Mouse (Mus musculus): ENCODE measurements around the gene Paqr7. TPM values are rescaled to one million over a fixed set of nuclear protein-coding genes. Genes with fewer than 3 reads are reported as not detected.

Paqr7 gene
- total and polyA plus RNA-seq, 3 experiments: 0.19 to 2.4 TPM; not detected in 1

DNA sequence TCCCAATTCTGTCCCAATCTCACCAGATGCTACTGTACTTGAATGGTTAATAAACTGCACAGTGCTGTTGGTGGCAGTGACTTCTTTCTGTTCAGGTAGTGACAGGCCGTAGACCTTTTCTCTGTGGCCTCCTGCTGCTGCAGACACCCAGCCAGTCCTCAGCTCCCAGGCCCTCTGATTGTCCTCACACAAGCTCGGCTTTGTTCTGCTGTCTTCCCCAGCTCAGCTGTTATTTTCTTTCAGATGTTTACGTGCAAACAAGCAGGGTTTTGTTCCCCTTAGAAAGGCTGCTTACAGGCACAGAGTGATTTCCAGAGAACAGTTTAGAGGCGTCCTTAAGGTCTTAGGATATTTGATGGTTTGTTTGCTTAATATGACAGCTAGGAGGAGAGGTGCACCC, 22.7 kb upstream of the Paqr7 start:
- Histone ChIP-seq H3K27me3 (ENCODE audit: control insufficient read depth in 1 of 2, insufficient read depth in 2 of 2, low read length in 2 of 2) (no peaks in the 10 kb centered on the region), H3K36me3 (ENCODE audit: control insufficient read depth in 1 of 2, insufficient read depth in 2 of 2, low read length in 2 of 2) (peaks cover 5 to 10% of the 10 kb centered on the region in 2 experiments; a peak in 3 of 4 replicates)
- TF ChIP-seq MEF2A (IDR thresholded peaks at IDR 0.05; ENCODE audit: extremely low read depth, insufficient replicate concordance, low read depth, low read length, poor library complexity, severe bottlenecking): no peak
- TF ChIP-seq MAX (IDR thresholded peaks at IDR 0.05; ENCODE audit: low read length): no peak
- no peak for TF ChIP-seq USF2 (IDR thresholded peaks at IDR 0.05; ENCODE audit: borderline replicate concordance in 1 of 2, insufficient read depth in 1 of 2, low read depth in 1 of 2, low read length in 2 of 2)
- no peak for TF ChIP-seq MXI1 (IDR thresholded peaks at IDR 0.05; ENCODE audit: low read depth, low read length)
- no peak for TF ChIP-seq KAT2A (conservative IDR thresholded peaks at IDR 0.05; ENCODE audit: low read depth, low read length)
- TF ChIP-seq POLR2AphosphoS5 (IDR thresholded peaks at IDR 0.05; ENCODE audit: borderline replicate concordance, low read depth, low read length): no peak
- no peak for TF ChIP-seq EP300 (IDR thresholded peaks at IDR 0.05; ENCODE audit: low read depth in 1 of 2, low read length in 2 of 2)

GRCm38 (mm10) chr4:134474240-134474639, 22.3 kb upstream of the Paqr7 start:
- H3K27ac ChIP-seq (ENCODE audit: control insufficient read depth, low read depth, low read length): no peak overlapping the region
- H3K79me2 ChIP-seq (ENCODE audit: control insufficient read depth, insufficient read depth, low read length, poor library complexity): peaks cover 4% of the 10 kb centered on the region
- peaks cover 0 to 4% of the 10 kb centered on the region in 2 experiments; a peak in 1 of 4 replicates for H3K4me1 ChIP-seq (ENCODE audit: control insufficient read depth in 1 of 2, insufficient read depth in 2 of 2, low read length in 2 of 2)
- peaks cover 5 to 10% of the 10 kb centered on the region in 2 experiments; a peak in 3 of 4 replicates for H3K36me3 ChIP-seq (ENCODE audit: control insufficient read depth in 1 of 2, insufficient read depth in 2 of 2, low read length in 2 of 2)
- H3K9ac ChIP-seq (ENCODE audit: control insufficient read depth, low read depth, low read length, poor library complexity, severe bottlenecking): no peak overlapping the region
- no peak for DNase-seq (ENCODE audit: low read depth, low spot score)
- TF ChIP-seq SIN3A (IDR thresholded peaks at IDR 0.05; ENCODE audit: low read length): no peak
- no peak for TF ChIP-seq USF2 (IDR thresholded peaks at IDR 0.05; ENCODE audit: borderline replicate concordance in 1 of 2, insufficient read depth in 1 of 2, low read depth in 1 of 2, low read length in 2 of 2)
- TF ChIP-seq MXI1 (IDR thresholded peaks at IDR 0.05; ENCODE audit: low read depth, low read length): no peak
- TF ChIP-seq SMC3 (IDR thresholded peaks at IDR 0.05; ENCODE audit: low read depth, low read length): no peak
- TF ChIP-seq KAT2A (conservative IDR thresholded peaks at IDR 0.05; ENCODE audit: low read depth, low read length): no peak
- no peak for TF ChIP-seq HCFC1 (IDR thresholded peaks at IDR 0.05; ENCODE audit: low read depth, low read length)
- no peak for TF ChIP-seq GABPA (IDR thresholded peaks at IDR 0.05; ENCODE audit: low read depth, low read length)
- TF ChIP-seq ZNF384 (IDR thresholded peaks at IDR 0.05; ENCODE audit: low read depth, low read length): no peak
- no peak for TF ChIP-seq UBTF (IDR thresholded peaks at IDR 0.05; ENCODE audit: borderline replicate concordance, insufficient read depth, low read depth, low read length)
- no peak for TF ChIP-seq POLR2A (IDR thresholded peaks at IDR 0.05; ENCODE audit: control insufficient read depth in 1 of 2, insufficient read depth in 1 of 2, low read depth in 1 of 2, low read length in 2 of 2, poor library complexity in 1 of 2)
- TF ChIP-seq CHD1 (IDR thresholded peaks at IDR 0.05; ENCODE audit: low read depth, low read length): no peak
- no peak for TF ChIP-seq MAFK (IDR thresholded peaks at IDR 0.05; ENCODE audit: borderline replicate concordance, low read depth, low read length)
- TF ChIP-seq CHD2 (IDR thresholded peaks at IDR 0.05; ENCODE audit: low read length): no peak
- TF ChIP-seq POLR2AphosphoS2 (IDR thresholded peaks at IDR 0.05; ENCODE audit: low read length): no peak
- no peak for TF ChIP-seq GATA1 (IDR thresholded peaks at IDR 0.05; ENCODE audit: low read depth, low read length)
- TF ChIP-seq MYC (IDR thresholded peaks at IDR 0.05; ENCODE audit: low read depth, low read length): no peak
- no peak for TF ChIP-seq NRF1 (IDR thresholded peaks at IDR 0.05; ENCODE audit: insufficient read depth, low read depth, low read length, poor library complexity, severe bottlenecking)
- no peak for TF ChIP-seq POLR2AphosphoS5 (IDR thresholded peaks at IDR 0.05; ENCODE audit: borderline replicate concordance, low read depth, low read length)
- H3K9me3 ChIP-seq (replicated peaks; ENCODE audit: insufficient read depth, low read length): no peaks in the 10 kb centered on the region
- H3K27me3 ChIP-seq (ENCODE audit: control insufficient read depth in 1 of 2, insufficient read depth in 2 of 2, low read length in 2 of 2): no peaks in the 10 kb centered on the region
- H3K4me3 ChIP-seq (ENCODE audit: control insufficient read depth in 1 of 2, insufficient read depth in 1 of 2, low read depth in 2 of 2, low read length in 2 of 2): no peak overlapping the region

More for the DNA sequence above, 22.7 kb upstream of the Paqr7 start:
- H3K79me2 ChIP-seq (ENCODE audit: control insufficient read depth, insufficient read depth, low read length, poor library complexity): peaks cover 4% of the 10 kb centered on the region
- H3K4me3 ChIP-seq (ENCODE audit: control insufficient read depth in 1 of 2, insufficient read depth in 1 of 2, low read depth in 2 of 2, low read length in 2 of 2): no peak overlapping the region
- H3K9ac ChIP-seq (ENCODE audit: control insufficient read depth, low read depth, low read length, poor library complexity, severe bottlenecking): no peak overlapping the region
- H3K27ac ChIP-seq (ENCODE audit: control insufficient read depth, low read depth, low read length): no peak overlapping the region
- peaks cover 0 to 4% of the 10 kb centered on the region in 2 experiments; a peak in 1 of 4 replicates for H3K4me1 ChIP-seq (ENCODE audit: control insufficient read depth in 1 of 2, insufficient read depth in 2 of 2, low read length in 2 of 2)
- H3K9me3 ChIP-seq (replicated peaks; ENCODE audit: insufficient read depth, low read length): no peaks in the 10 kb centered on the region
- DNase-seq (ENCODE audit: low read depth, low spot score): no peak

All from MEL (cell line).